Mouse (Mus musculus): ENCODE data around the gene Vmn1r166. TPM values are rescaled to one million over a fixed set of nuclear protein-coding genes. Genes with fewer than 3 reads are reported as not detected.
"Not testable (repeated sequence)": the region's sequence is repeated elsewhere in the genome, so short reads cannot be mapped to it uniquely, and the experiment has no call there.

The Vmn1r166 gene
- polyA plus RNA-seq (2014; fragmentation: Nextera tagmentation; extraction: Ambion mirVana), result not detected in 2 replicates

DNA sequence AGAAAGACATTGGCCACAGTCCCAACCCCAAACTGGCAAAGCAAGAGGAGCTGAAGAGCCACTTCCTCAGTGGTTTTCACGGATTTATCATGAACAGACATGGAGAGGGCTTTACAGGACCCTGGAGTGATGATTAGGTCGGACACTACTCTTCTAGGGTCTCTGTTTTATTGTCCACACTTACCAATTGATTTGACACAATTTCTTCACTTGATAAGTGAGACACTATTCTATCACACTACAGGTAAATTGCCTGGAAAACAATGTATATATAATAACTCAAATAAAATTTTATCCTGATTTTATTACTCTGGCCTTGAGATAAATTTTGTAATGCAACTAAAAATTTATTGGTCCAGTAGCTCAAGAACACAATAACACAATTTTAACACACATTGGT, at the start of gene Vmn1r166:
Gene Vmn1r166, minus strand, starts transcription at position 101 of the 400 bp plus-strand sequence.
- DNase-seq (ENCODE audit: low spot score); H3K27ac ChIP-seq (replicated peaks; ENCODE audit: low read depth, low read length); H3K27me3 ChIP-seq (replicated peaks; ENCODE audit: control insufficient read depth, insufficient read depth, low read length); H3K9me3 ChIP-seq (ENCODE audit: control insufficient read depth, low read length); ATAC-seq (ENCODE audit: low read depth); H3K4me1 ChIP-seq (ENCODE audit: control insufficient read depth, insufficient read depth, low read length); H3K9ac ChIP-seq (ENCODE audit: low read depth, low read length); H3K36me3 ChIP-seq (ENCODE audit: control insufficient read depth, insufficient read depth, low read length); H3K4me3 ChIP-seq (ENCODE audit: low read depth, low read length); H3K4me2 ChIP-seq (ENCODE audit: low read depth, low read length): not testable (repeated sequence)
- WGBS, result no CpG with 5 or more reads among the region's 2 CpGs

DNA sequence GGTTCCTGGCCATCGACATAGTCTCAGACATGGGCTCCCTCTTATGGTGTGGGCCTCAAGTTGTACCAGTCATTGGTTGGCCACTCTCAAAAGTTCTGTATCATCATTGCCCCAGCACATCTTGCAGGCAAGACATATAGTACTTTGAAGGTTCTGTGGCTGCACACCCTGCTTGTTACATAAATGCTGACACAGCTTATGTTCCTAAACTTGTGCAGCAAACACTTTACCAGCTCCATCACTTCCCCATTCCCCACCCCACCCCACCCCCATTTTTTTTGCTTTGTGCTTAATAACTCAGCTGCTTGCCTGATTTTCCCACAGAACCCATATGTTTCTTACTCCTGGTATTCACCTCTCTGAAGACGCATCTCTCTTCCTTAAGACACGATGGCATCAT, 49.4 kb upstream of the Vmn1r166 start, which contains the start of gene Nlrp4e:
Gene Nlrp4e, plus strand, starts transcription at position 301 of the 400 bp plus-strand sequence.
- not testable (repeated sequence) for H3K4me1 ChIP-seq (ENCODE audit: control insufficient read depth, insufficient read depth, low read length); ATAC-seq (ENCODE audit: low read depth)
- 67% methylated on average over 3 of the region's 3 CpGs for WGBS

DNA sequence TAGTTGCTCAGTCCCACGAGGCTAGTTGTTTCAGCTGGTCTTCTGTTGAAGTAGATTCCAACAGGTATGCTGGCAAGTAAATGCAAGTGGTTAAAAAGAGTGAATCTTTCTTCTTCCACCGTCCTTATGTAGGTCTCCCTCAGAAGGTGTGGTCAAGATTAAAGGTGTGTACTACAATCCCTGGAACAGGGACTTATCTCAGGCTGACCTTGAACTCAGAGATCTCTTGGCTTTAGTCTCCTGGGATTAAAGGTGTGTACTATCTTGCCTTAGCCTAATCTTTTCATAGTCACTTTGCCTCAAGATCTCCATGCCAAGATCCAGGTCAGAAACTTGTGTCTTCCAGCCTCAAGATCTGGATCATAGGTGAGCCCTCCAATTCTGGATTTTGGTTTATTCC, 27.3 kb upstream of the Vmn1r166 start, which contains the start of gene Gm6902:
Gene Gm6902, minus strand, starts transcription at position 101 of the 400 bp plus-strand sequence.
- H3K9me3 ChIP-seq (ENCODE audit: control insufficient read depth, low read length); H3K27me3 ChIP-seq (replicated peaks; ENCODE audit: control insufficient read depth, insufficient read depth, low read length); H3K4me1 ChIP-seq (ENCODE audit: control insufficient read depth, insufficient read depth, low read length); H3K9ac ChIP-seq (ENCODE audit: low read depth, low read length); ATAC-seq (ENCODE audit: low read depth); H3K4me3 ChIP-seq (ENCODE audit: low read depth, low read length); H3K27ac ChIP-seq (replicated peaks; ENCODE audit: low read depth, low read length); DNase-seq (ENCODE audit: low spot score); H3K36me3 ChIP-seq (ENCODE audit: control insufficient read depth, insufficient read depth, low read length); H3K4me2 ChIP-seq (ENCODE audit: low read depth, low read length): not testable (repeated sequence)
- no CpG with 5 or more reads among the region's 2 CpGs for WGBS

More for the DNA sequence above, 49.4 kb upstream of the Vmn1r166 start, which contains the start of gene Nlrp4e:
- H3K27ac ChIP-seq (replicated peaks; ENCODE audit: low read depth, low read length); H3K4me3 ChIP-seq (ENCODE audit: low read depth, low read length); H3K9me3 ChIP-seq (ENCODE audit: control insufficient read depth, low read length); H3K27me3 ChIP-seq (replicated peaks; ENCODE audit: control insufficient read depth, insufficient read depth, low read length); H3K4me2 ChIP-seq (ENCODE audit: low read depth, low read length); H3K36me3 ChIP-seq (ENCODE audit: control insufficient read depth, insufficient read depth, low read length); H3K9ac ChIP-seq (ENCODE audit: low read depth, low read length); DNase-seq (ENCODE audit: low spot score): not testable (repeated sequence)

DNA sequence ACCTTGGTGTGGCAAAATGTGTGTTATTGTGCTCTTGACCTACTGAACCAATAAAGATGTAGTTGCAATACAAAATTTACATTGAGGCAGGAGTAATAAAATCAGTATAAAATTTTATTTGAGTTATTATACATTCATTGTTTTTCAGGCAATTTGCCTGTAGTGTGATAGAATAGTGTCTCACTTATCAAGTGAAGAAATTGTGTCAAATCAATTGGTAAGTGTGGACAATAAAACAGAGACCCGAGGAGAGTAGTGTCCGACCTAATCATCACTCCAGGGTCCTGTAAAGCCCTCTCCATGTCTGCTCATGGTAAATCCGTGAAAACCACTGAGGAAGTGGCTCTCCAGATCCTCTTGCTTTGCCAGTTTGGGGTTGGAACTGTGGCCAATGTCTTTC, 34.5 kb downstream of the Vmn1r166 start, which contains the start of gene Vmn1r165:
Gene Vmn1r165, plus strand, starts transcription at position 301 of the 400 bp plus-strand sequence.
- ATAC-seq (ENCODE audit: low read depth); H3K4me2 ChIP-seq (ENCODE audit: low read depth, low read length); H3K27me3 ChIP-seq (replicated peaks; ENCODE audit: control insufficient read depth, insufficient read depth, low read length); H3K36me3 ChIP-seq (ENCODE audit: control insufficient read depth, insufficient read depth, low read length); H3K9ac ChIP-seq (ENCODE audit: low read depth, low read length); H3K4me1 ChIP-seq (ENCODE audit: control insufficient read depth, insufficient read depth, low read length); H3K9me3 ChIP-seq (ENCODE audit: control insufficient read depth, low read length); H3K4me3 ChIP-seq (ENCODE audit: low read depth, low read length); DNase-seq (ENCODE audit: low spot score); H3K27ac ChIP-seq (replicated peaks; ENCODE audit: low read depth, low read length): not testable (repeated sequence)
- no CpG with 5 or more reads among the region's 3 CpGs for WGBS

Other genes with a start within 250 kb of the Vmn1r166 start
- gene Gm4216, start 231.8 kb downstream of the Vmn1r166 start, polyA plus RNA-seq (2014; fragmentation: Nextera tagmentation; extraction: Ambion mirVana), result not detected in 2 replicates
- not detected in 2 replicates for gene Vmn1r163, start 196.1 kb downstream of the Vmn1r166 start, polyA plus RNA-seq (2014; fragmentation: Nextera tagmentation; extraction: Ambion mirVana)
- gene Gm8720, start 184.2 kb downstream of the Vmn1r166 start, polyA plus RNA-seq (2014; fragmentation: Nextera tagmentation; extraction: Ambion mirVana), result not detected in 2 replicates
- not detected in 2 replicates for gene Gm10662, start 107.2 kb downstream of the Vmn1r166 start, polyA plus RNA-seq (2014; fragmentation: Nextera tagmentation; extraction: Ambion mirVana)
- gene Vmn1r165, start 34.4 kb downstream of the Vmn1r166 start, polyA plus RNA-seq (2014; fragmentation: Nextera tagmentation; extraction: Ambion mirVana), result not detected in 2 replicates
- gene Gm6902, start 27.2 kb upstream of the Vmn1r166 start, polyA plus RNA-seq (2014; fragmentation: Nextera tagmentation; extraction: Ambion mirVana), result not detected in 2 replicates
- not detected in 2 replicates for gene Nlrp4e, start 49.5 kb upstream of the Vmn1r166 start, polyA plus RNA-seq (2014; fragmentation: Nextera tagmentation; extraction: Ambion mirVana)
- gene Nlrp5, start 134.2 kb upstream of the Vmn1r166 start, polyA plus RNA-seq (2014; fragmentation: Nextera tagmentation; extraction: Ambion mirVana), result 0.10 and 0.16 TPM in 2 replicates

All from embryonic facial prominence, embryonic 14.5 days (tissue).